Mouse (Mus musculus): ENCODE results near the gene Fbln5. TPM values are rescaled to one million over a fixed set of nuclear protein-coding genes. Genes with fewer than 3 reads are reported as not detected.

The Fbln5 gene
- polyA plus RNA-seq (2016; fragmentation: Nextera tagmentation; extraction: Ambion mirVana) = 13.7 and 20.3 TPM in 2 replicates

- ATAC-seq (ENCODE audit: low FRiP score, low read depth) = peak; percentile 76
- Histone ChIP-seq H3K9ac (replicated peaks) (peak within 1 kb of the TSS; percentile 54), H3K36me3 (no peaks in the 10 kb centered on the region), H3K4me1 (peaks cover 9% of the 10 kb centered on the region), H3K27ac (replicated peaks) (no peak within 1 kb of the TSS), H3K9me3 (no peaks in the 10 kb centered on the region), H3K4me2 (replicated peaks) (peak within 1 kb of the TSS; percentile 90), H3K4me3 (peak within 1 kb of the TSS; percentile 47), H3K27me3 (peaks cover 35% of the 10 kb centered on the region)
- 1% methylated on average over 46 of the region's 46 CpGs for WGBS
Observed at GRCm38 (mm10) chr12:101818608-101819370, at the start of gene Fbln5. Gene Fbln5, minus strand, starts transcription at chr12:101819055.

DNA sequence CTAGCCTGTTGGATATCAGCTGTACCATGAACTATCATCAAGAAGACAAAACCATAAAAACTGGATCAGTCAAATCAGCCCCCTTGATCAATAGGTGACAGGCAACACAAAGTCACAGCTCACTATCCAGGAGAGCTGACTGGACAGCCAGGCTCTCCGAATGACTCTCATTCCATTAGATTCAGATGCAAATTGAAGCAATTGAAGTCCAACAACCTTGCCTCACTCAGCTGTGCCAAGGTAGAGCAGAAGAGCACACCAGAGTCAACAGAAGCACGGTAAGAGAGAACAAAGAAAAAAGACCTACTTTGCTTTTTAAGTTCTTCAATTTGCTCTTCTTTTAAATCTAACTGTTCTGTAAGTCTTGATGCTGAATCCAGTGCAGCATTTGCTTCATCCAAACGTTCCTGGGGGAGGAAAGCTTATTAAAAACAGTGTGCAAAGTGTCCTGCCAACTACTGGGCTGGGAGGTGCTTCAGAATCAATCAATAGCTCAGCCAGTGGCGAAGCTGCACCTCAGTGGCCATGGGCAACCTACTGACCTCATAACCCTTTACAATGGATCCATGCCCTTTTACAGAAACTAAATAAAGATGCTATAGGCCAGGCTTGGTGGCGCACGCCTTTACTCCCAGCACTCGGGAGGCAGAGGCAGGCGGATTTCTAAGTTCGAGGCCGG is 43.6 kb upstream of the Fbln5 start:
- Histone ChIP-seq H3K27ac (replicated peaks) (no peak overlapping the region), H3K27me3 (no peaks in the 10 kb centered on the region), H3K9ac (replicated peaks) (no peak overlapping the region), H3K36me3 (peaks cover 24% of the 10 kb centered on the region), H3K4me1 (no peaks in the 10 kb centered on the region), H3K9me3 (no peaks in the 10 kb centered on the region), H3K4me2 (replicated peaks) (no peak overlapping the region), H3K4me3 (no peak overlapping the region)
- ATAC-seq (ENCODE audit: low FRiP score, low read depth) = no peak
- 91% methylated on average over 10 of the region's 10 CpGs for WGBS

DNA sequence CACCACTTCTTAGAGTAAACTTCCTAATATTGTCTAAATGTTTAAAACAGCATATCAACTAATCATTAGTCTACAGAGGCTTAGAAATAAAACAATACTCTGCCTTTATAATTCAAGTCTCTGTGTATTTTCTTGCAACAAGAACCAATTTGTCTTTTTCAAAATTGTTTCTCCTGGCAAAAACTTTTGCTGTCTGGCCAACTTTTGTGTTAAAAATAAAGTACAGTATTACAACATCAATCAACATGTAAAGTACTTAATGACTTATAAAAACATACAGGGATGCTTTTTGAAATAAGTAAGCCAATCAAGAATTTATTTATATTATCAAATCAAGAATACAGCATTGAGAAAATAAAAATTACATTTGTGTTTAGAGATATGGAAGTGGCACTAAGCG is 41.4 kb upstream of the Fbln5 start:
- 92% methylated on average over 1 of the region's 1 CpGs for WGBS
- Histone ChIP-seq H3K36me3 (peaks cover 15% of the 10 kb centered on the region; the same call in 1 of the 2 replicates), H3K27me3 (no peaks in the 10 kb centered on the region), H3K27ac (replicated peaks) (no peak overlapping the region), H3K4me1 (no peaks in the 10 kb centered on the region), H3K4me2 (replicated peaks) (no peak overlapping the region), H3K4me3 (no peak overlapping the region), H3K9me3 (no peaks in the 10 kb centered on the region), H3K9ac (replicated peaks) (no peak overlapping the region)
- ATAC-seq (ENCODE audit: low FRiP score, low read depth) = no peak

DNA sequence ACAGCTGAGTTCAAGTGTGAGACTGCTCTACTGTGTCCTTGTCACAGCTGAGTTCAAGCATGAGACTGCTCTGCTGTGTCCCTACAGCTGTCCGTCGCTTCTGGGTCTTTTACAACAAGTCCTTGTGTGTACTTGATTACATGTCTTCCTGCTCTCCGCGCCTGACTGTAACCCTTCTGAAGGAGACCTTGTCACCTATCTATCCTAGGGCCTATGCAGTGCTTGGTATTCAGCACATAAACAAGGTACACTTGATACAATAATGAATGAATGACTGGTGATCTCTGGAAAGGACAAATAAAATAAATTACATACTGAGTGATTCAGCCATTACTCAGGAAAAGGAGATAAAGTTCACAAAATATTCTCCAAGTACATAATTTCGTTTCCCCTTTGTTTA is 39.2 kb upstream of the Fbln5 start:
- no peak overlapping the region for H3K9ac ChIP-seq (replicated peaks)
- H3K9me3 ChIP-seq = no peaks in the 10 kb centered on the region
- H3K36me3 ChIP-seq = peaks cover 14% of the 10 kb centered on the region; the same call in 1 of the 2 replicates
- H3K27ac ChIP-seq (replicated peaks) = no peak overlapping the region
- H3K4me1 ChIP-seq = no peaks in the 10 kb centered on the region
- H3K27me3 ChIP-seq = no peaks in the 10 kb centered on the region
- no peak overlapping the region for H3K4me3 ChIP-seq
- ATAC-seq (ENCODE audit: low FRiP score, low read depth) = no peak
- 93% methylated on average over 5 of the region's 5 CpGs for WGBS
- H3K4me2 ChIP-seq (replicated peaks) = no peak overlapping the region

DNA sequence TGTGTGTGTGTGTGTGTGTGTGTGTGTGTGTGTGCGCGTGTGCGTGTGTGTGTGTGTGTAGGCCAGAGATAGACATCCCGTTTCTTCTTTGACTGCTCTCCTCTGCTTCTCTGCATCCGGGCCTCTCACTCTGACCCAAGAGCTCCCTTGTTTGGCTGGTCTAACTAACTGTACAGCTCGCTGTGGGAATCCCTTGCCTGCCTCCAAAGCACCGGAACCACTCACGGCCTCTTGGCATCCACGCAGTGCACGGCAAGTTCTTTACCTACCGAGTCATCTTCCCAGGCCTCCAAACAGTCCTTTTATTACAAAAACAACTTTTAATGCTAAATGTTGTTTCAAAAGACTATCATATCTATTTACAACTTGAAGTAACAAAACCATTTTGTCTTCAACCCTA is 35.5 kb upstream of the Fbln5 start:
- no peak overlapping the region for H3K27ac ChIP-seq (replicated peaks)
- H3K9me3 ChIP-seq = no peaks in the 10 kb centered on the region
- H3K9ac ChIP-seq (replicated peaks) = no peak overlapping the region
- H3K27me3 ChIP-seq = no peaks in the 10 kb centered on the region
- H3K4me2 ChIP-seq (replicated peaks) = no peak overlapping the region
- 94% methylated on average over 11 of the region's 11 CpGs for WGBS
- 0 out of 2 replicates have a peak, but pooled peaks cover 3% of the 10 kb centered on the region for H3K36me3 ChIP-seq
- H3K4me1 ChIP-seq = no peaks in the 10 kb centered on the region
- ATAC-seq (ENCODE audit: low FRiP score, low read depth) = no peak
- no peak overlapping the region for H3K4me3 ChIP-seq

DNA sequence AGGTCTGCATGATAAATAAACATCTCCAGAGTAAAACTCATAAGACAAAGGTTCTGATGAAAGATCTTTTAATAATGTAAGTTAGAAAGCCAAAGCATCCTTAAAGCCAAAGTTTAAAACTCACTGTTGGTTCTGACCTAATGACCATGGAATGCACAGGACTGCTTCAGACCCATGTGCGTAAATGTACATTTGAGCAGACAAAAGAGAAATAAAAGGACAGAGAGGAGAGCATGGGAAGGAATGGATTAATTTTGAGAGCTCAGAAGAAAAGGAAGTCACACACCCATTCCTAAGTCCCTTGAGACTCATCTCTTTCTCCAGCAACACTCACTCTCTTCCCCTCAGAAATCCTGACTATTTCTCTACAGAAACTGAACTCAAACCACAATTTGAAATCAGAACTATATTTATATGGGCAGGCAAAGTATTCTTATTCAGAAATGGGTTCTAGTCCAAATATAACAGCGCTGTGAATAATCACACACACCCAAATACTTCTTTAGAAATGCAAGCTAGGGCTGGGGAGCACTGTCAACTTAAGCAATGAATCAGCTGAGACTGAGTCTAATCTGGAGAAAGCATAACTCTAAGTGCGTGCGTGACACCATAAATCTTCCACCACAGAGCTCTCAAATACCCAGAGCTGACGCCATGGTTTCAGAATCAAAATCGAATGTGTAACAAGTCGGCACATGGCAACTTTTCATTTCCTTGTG is 33.1 kb upstream of the Fbln5 start:
- Histone ChIP-seq H3K9ac (replicated peaks) (no peak overlapping the region), H3K9me3 (no peaks in the 10 kb centered on the region), H3K4me3 (no peak overlapping the region), H3K36me3 (0 out of 2 replicates have a peak, but pooled peaks cover 3% of the 10 kb centered on the region), H3K4me1 (no peaks in the 10 kb centered on the region), H3K4me2 (replicated peaks) (no peak overlapping the region), H3K27ac (replicated peaks) (no peak overlapping the region), H3K27me3 (no peaks in the 10 kb centered on the region)
- WGBS = 93% methylated on average over 7 of the region's 7 CpGs
- no peak for ATAC-seq (ENCODE audit: low FRiP score, low read depth)

- 92% methylated on average over 9 of the region's 9 CpGs for WGBS
- no peak overlapping the region for H3K4me2 ChIP-seq (replicated peaks)
- H3K27ac ChIP-seq (replicated peaks) = no peak overlapping the region
- H3K27me3 ChIP-seq = no peaks in the 10 kb centered on the region
- peaks cover 9% of the 10 kb centered on the region; the same call in 1 of the 2 replicates for H3K36me3 ChIP-seq
- no peaks in the 10 kb centered on the region for H3K9me3 ChIP-seq
- H3K4me1 ChIP-seq = no peaks in the 10 kb centered on the region
- ATAC-seq (ENCODE audit: low FRiP score, low read depth) = no peak
- no peak overlapping the region for H3K9ac ChIP-seq (replicated peaks)
- no peak overlapping the region for H3K4me3 ChIP-seq
Observed at GRCm38 (mm10) chr12:101851314-101851713, 32.5 kb upstream of the Fbln5 start.

GRCm38 (mm10) chr12:101836546-101837274 is 17.9 kb upstream of the Fbln5 start:
- no peak for ATAC-seq (ENCODE audit: low FRiP score, low read depth)
- H3K4me2 ChIP-seq (replicated peaks) = no peak overlapping the region
- WGBS = 92% methylated on average over 10 of the region's 10 CpGs
- no peak overlapping the region for H3K9ac ChIP-seq (replicated peaks)
- H3K27ac ChIP-seq (replicated peaks) = no peak overlapping the region
- no peaks in the 10 kb centered on the region for H3K4me1 ChIP-seq
- H3K27me3 ChIP-seq = no peaks in the 10 kb centered on the region
- peaks cover 36% of the 10 kb centered on the region for H3K36me3 ChIP-seq
- H3K9me3 ChIP-seq = no peaks in the 10 kb centered on the region
- no peak overlapping the region for H3K4me3 ChIP-seq

- no peak overlapping the region for H3K4me2 ChIP-seq (replicated peaks)
- H3K4me3 ChIP-seq = no peak overlapping the region
- no peaks in the 10 kb centered on the region for H3K27me3 ChIP-seq
- H3K9ac ChIP-seq (replicated peaks) = no peak overlapping the region
- ATAC-seq (ENCODE audit: low FRiP score, low read depth) = no peak
- no peaks in the 10 kb centered on the region for H3K4me1 ChIP-seq
- H3K27ac ChIP-seq (replicated peaks) = no peak overlapping the region
- 94% methylated on average over 4 of the region's 4 CpGs for WGBS
- no peaks in the 10 kb centered on the region for H3K9me3 ChIP-seq
- peaks cover 36% of the 10 kb centered on the region for H3K36me3 ChIP-seq
Observed at GRCm38 (mm10) chr12:101834715-101835114, 15.9 kb upstream of the Fbln5 start.

DNA sequence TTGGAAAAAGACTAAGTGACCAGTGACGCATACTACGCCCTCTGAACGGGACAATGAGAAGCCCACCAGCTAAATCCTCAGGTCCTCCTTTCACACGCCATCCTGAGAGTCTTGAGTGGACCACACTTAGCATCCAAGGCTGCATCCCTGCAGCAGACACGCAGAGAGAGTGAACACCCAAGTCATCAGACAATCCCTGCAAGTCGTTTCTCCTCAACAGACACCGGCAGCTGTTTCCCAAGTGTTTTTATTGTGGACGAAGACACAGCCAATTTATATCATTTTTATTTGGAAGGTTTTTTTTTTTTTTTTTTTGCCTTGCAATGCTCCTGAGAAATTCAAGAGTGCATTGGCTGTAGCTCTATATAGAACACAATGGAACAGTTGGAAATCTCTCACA is 14.9 kb upstream of the Fbln5 start:
- no peak overlapping the region for H3K9ac ChIP-seq (replicated peaks)
- H3K9me3 ChIP-seq = no peaks in the 10 kb centered on the region

DNA sequence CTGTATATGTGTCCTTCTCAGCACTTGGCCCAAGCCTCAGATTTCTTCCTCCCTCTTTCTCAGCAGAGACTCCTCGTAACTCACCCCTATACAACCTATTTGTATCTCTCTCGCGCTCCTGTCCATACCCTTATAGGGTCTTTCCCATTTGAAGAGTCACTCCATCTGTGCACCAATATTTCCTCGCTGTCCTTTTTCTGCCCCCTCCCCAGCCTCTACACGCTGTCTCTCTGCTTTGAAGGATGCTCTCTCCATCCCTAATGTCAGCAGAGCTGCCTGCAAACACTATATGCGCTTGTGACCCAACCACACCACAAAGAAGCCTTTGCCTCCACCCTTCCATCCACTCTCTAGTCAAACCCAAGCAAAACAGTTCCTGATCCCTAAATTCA is 14.3 kb upstream of the Fbln5 start:
- ATAC-seq (ENCODE audit: low FRiP score, low read depth) = no peak
- H3K27ac ChIP-seq (replicated peaks) = no peak overlapping the region
- no peak overlapping the region for H3K4me3 ChIP-seq
- peaks cover 28% of the 10 kb centered on the region for H3K36me3 ChIP-seq
- no peaks in the 10 kb centered on the region for H3K9me3 ChIP-seq
- WGBS = 97% methylated on average over 6 of the region's 6 CpGs
- no peaks in the 10 kb centered on the region for H3K27me3 ChIP-seq
- H3K9ac ChIP-seq (replicated peaks) = no peak overlapping the region
- no peak overlapping the region for H3K4me2 ChIP-seq (replicated peaks)
- H3K4me1 ChIP-seq = no peaks in the 10 kb centered on the region

More for the DNA sequence above, 14.9 kb upstream of the Fbln5 start:
- Histone ChIP-seq H3K4me3 (no peak overlapping the region), H3K36me3 (peaks cover 32% of the 10 kb centered on the region), H3K27ac (replicated peaks) (no peak overlapping the region), H3K4me2 (replicated peaks) (no peak overlapping the region), H3K4me1 (no peaks in the 10 kb centered on the region), H3K27me3 (no peaks in the 10 kb centered on the region)
- WGBS = 89% methylated on average over 8 of the region's 8 CpGs
- no peak for ATAC-seq (ENCODE audit: low FRiP score, low read depth)

All from midbrain, embryonic 12.5 days (tissue).